ENCODE assay signal across 8 mouse cellular contexts in the genomic region with DNA sequence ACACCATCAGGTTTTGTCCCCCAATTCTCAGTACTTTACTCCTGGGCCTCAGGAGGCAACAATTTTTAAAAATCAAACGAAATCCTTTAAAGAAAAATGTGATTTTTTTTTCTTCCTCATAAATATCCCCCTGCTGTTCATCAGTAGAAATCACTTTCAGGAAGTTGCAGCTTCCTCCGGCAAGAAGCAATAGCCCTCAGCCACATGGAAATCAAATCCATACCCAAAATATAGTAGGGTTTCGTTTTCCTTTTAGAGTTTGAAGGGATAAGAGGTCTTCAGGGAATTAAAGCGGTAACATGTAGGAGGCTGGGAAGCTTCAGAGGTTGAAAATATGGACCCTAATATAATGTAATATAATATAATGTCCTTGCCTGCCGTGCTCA.
A peak's percentile ranks its signal among the peaks of the same experiment; 100 is the strongest.
DNase-seq lines count a peak whose midpoint lies in the region; ATAC-seq lines count a peak whose summit lies in the region.

No protein-coding gene starts in this region.

- peak overlapping the region; percentile 86 for H3K27ac ChIP-seq in heart, embryonic 10.5 days
- peak overlapping the region; percentile 85 for H3K27ac ChIP-seq in hindbrain, embryonic 12.5 days

- intact Hi-C loops in heart, postnatal 14 days (cut with DNase I), result no loop called here

- H3K9ac ChIP-seq in hindbrain, embryonic 12.5 days, result no peak overlapping the region

- DNase-seq in heart, embryonic 10.5 days (ENCODE audit: low spot score), result no peak
- no peak for DNase-seq in heart, postnatal 14 days
- no peak for DNase-seq in right cerebral cortex, postnatal 10 days (ENCODE audit: low spot score in 2 of 2)
- DNase-seq in left cerebral cortex, adult 9 months (ENCODE audit: low spot score in 2 of 2), result no peak
- no peak for DNase-seq in layer of hippocampus, postnatal 25 days (ENCODE audit: extremely low spot score in 1 of 2, low spot score in 1 of 2)

- ATAC-seq in common myeloid progenitor, adult 5-6 weeks (replicated peaks; ENCODE audit: low read depth, poor library complexity, severe bottlenecking), result peak; percentile 41
- ATAC-seq in hindbrain, embryonic 12.5 days (ENCODE audit: low FRiP score), result no peak
- ATAC-seq in megakaryocyte progenitor cell, adult 5-6 weeks (replicated peaks; ENCODE audit: poor library complexity), result peak; percentile 49

- H3K4me1 ChIP-seq in heart, embryonic 10.5 days, result peaks cover 23% of the 10 kb centered on the region
- peaks cover 11% of the 10 kb centered on the region for H3K4me1 ChIP-seq in hindbrain, embryonic 12.5 days

- 72% methylated on average over 5 of the region's 5 CpGs for WGBS in heart, embryonic 10.5 days
- WGBS in hindbrain, embryonic 12.5 days, result 53% methylated on average over 5 of the region's 5 CpGs

- peaks cover 7% of the 10 kb centered on the region; the same call in 1 of the 2 replicates for H3K36me3 ChIP-seq in heart, embryonic 10.5 days
- H3K36me3 ChIP-seq in hindbrain, embryonic 12.5 days, result no peaks in the 10 kb centered on the region

- H3K4me2 ChIP-seq in hindbrain, embryonic 12.5 days (replicated peaks), result peak overlapping the region; percentile 30; the same call in 1 of the 2 replicates

- H3K4me3 ChIP-seq in heart, embryonic 10.5 days, result no peak overlapping the region
- H3K4me3 ChIP-seq in hindbrain, embryonic 12.5 days, result no peak overlapping the region

- H3K27me3 ChIP-seq in heart, embryonic 10.5 days (ENCODE audit: insufficient read depth, poor library complexity, severe bottlenecking), result no peaks in the 10 kb centered on the region
- no peaks in the 10 kb centered on the region for H3K27me3 ChIP-seq in hindbrain, embryonic 12.5 days

- no peaks in the 10 kb centered on the region for H3K9me3 ChIP-seq in heart, embryonic 10.5 days
- no peaks in the 10 kb centered on the region for H3K9me3 ChIP-seq in hindbrain, embryonic 12.5 days (replicated peaks)
